Mouse (Mus musculus) adrenal gland, postnatal 36 days (tissue): ENCODE measurements around the gene Sema3g. TPM values are rescaled to one million over a fixed set of nuclear protein-coding genes. Genes with fewer than 3 reads are reported as not detected.

ENCODE experiments used
- DNase-seq, 2 experiments: peaks; one replicate each; pipeline ENCODE4 v3.0.0; 2021; ENCODE audit warnings: mixed read lengths in 1 of 2
- long read RNA-seq, 2 experiments: library from polyadenylated mRNA; stranded (forward); transcript quantifications; one replicate each; pipeline ENCODE4 v2.0.0; 2021; ENCODE audit warnings: borderline sequencing depth in 2 of 2
- total RNA-seq, 2 experiments: library from RNA; stranded (reverse); gene quantifications; 2 replicates each; pipeline ENCODE4 v1.2.3; 2021

Gene Sema3g
- total RNA-seq, result 1 to 10 TPM; 5.7 to 9.6 TPM
- long read RNA-seq, experiment 1, result 0 reads
- long read RNA-seq, experiment 2, partial matches to known transcripts, result 2 of 2 reads
- long read RNA-seq, experiment 2, other reads (novel, unspliced or antisense), result 0 of 2 reads

- DNase-seq, result peak; percentile 73 to 74
These were observed at the start of gene Sema3g for GRCm38 (mm10) chr14:31217666-31218065. Gene Sema3g (plus strand): TSS chr14:31217860.

DNA sequence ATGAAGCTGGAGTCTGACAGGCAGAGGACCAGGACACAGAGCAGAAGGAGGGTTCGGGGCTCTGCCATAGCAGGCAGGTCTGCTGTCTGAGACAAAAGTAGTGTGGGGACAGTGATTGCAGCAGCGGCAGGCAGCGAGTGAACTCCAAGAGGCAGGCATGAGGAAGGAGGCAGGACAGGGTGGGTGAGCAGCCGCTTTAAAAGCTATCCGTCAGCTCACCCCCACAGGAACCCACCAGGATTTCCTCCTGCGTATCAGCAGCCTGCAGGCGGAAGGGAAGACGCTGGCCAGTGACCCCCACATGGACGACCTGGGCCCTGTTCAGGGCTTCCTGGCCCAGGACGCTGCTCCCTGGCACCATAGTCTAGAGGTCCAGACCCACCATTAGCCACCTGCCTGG, 49.2 kb upstream of the Sema3g start, which contains the start of gene Stab1:
Gene Stab1, minus strand, starts transcription at position 217 of the 400 bp plus-strand sequence.
- peak; percentile 60 to 69 for DNase-seq

DNA sequence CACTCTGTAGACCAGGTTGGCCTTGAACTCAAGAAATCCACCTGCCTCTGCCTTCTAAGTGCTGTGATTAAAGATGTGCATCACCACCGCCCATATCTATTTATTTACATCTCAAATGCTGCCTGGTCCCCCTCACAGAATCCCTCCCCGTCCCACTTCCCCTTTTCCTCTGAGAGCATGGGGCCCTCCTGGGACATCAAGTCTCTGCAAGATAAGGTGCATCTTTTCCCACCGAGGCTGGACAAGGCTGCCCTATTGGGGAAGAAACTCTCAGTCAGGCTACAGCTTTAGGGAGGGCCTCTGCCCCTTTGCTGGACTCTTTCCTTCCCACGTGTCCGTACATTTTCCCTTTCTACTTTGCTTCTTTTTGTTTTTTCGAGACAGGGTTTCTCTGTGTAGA, 48.2 kb upstream of the Sema3g start:
- no peak for DNase-seq

GRCm38 (mm10) chr14:31170963-31171362, 46.7 kb upstream of the Sema3g start:
- no peak for DNase-seq

DNA sequence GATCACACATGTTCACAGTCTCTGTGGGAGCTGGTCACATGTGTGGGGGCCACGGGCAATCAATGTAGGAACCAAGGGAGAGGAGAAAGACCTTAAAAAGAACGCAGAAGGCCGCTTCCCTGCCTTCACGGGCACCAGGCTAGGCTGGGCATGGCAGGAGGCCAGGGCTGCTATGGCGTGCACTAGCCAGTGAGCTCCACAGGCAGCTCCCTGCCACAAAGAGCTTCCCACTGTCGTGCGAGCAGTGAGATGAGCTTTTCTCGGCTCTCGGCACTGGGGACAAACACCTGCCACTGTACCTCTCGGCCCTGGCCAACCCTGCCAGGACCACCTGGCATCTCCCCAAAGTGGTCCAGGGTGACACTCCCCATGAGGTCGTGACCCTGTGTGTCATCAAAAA, 46.3 kb upstream of the Sema3g start:
- DNase-seq, result peak in 1 of 2 experiments; percentile 52

DNA sequence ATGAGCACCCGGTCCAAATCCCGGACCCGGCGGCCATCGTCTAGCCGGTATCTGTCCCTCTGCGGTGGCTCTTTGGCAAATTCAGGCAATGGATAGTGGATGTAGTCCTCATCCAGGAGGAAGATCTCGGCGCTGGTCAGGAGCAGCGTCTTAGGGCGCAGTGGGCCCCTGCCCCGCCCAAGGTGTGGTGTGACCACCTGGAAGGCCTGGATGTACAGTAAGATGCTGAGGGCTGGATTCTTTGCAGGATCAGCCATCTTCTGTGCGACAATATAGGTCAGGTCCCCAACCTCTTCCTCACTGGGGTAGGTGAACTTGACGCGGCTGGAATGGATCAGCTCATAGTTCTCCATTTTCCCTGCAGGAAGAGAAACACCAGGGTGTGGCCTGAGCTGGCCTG, 45.8 kb upstream of the Sema3g start:
- DNase-seq, result no peak

- peak; percentile 34 to 52 for DNase-seq
These were observed 44.7 kb upstream of the Sema3g start for GRCm38 (mm10) chr14:31172781-31173455.

DNA sequence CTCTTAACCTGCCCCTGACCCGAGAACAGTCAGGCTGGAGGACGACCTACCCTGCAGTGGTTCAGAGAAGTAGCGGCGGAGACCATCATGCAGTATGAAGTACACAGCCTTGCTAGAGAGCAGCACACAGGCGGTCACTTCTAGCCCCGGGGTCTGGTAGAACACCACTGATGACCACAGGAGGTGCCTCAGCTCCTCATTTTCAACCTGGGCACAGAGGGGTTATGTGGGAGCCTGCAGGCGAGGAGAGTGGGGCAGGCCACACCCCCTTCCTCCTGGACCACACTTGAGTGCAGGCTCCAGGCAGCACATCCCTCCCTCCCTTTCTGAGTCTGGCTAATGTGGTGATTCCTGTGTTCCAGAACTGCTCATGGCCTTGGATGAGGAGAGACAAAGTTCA, 44.1 kb upstream of the Sema3g start:
- no peak for DNase-seq

DNA sequence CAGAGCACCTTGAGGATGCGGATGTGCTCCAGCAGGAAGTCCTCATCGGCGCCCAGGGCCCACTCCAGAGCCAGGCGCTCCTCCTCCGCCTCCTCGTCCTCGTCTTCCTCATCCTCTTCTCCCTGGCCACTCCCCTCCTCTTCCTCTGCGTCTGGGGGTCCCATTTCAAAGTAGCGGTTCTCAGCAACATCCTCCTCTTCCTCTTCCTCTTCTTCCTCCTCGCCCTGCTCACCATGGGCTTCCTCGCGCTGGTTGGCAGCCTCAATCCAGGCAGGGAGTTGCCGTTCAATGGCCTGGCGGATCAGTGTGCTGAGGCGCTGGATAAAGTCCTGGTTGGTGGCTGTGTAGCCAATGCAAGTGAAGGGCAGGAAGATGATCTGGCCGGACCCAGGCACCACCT, 40.4 kb upstream of the Sema3g start:
- DNase-seq, result no peak

- DNase-seq, result no peak
These were observed 39.9 kb upstream of the Sema3g start for GRCm38 (mm10) chr14:31177715-31178114.

GRCm38 (mm10) chr14:31179677-31180365, 37.8 kb upstream of the Sema3g start:
- no peak for DNase-seq

DNA sequence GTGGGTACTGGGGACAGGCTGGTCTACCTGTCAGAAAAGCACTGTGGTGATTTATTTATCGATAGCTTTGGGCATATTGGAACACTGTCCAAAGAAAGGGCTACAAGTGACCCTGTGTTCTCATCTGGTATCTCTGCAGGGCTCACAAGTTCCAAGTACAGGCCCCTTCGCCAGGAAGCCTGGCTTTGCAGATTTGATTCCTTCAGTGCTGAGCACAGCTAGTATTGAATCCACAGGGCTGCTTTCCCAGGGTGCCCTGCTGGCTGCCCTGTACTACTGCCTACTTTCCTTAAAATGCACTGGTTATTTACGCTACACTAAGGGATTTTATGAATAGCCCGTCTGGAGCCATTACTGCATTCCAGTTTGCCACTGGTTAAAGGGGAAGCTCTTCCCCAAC, 36.1 kb upstream of the Sema3g start:
- DNase-seq, result no peak

GRCm38 (mm10) chr14:31182786-31183290, 34.8 kb upstream of the Sema3g start:
- peak in 1 of 2 experiments; percentile 51 for DNase-seq

- no peak for DNase-seq
These were observed 34.1 kb upstream of the Sema3g start for GRCm38 (mm10) chr14:31183541-31183940.

DNA sequence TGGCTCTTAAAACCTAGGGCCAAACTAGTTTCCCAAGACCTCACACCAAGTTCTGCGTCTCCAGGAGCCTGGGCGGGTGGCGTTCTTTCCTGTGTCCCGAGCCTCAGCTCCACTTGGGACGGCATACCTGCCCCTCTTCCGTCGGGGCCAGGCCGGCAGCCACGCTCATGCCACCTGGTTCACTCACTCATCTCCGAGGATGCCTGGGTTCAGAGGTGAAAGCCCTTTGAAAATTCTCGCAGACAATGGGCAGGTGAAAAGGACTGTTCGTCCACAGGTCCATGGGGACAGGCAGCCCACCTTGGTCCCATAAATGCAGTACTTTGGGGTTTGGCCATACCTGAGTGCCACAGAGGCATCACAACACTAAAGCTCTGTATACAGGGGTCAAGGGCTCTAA, 33.5 kb upstream of the Sema3g start:
- DNase-seq, result no peak

DNA sequence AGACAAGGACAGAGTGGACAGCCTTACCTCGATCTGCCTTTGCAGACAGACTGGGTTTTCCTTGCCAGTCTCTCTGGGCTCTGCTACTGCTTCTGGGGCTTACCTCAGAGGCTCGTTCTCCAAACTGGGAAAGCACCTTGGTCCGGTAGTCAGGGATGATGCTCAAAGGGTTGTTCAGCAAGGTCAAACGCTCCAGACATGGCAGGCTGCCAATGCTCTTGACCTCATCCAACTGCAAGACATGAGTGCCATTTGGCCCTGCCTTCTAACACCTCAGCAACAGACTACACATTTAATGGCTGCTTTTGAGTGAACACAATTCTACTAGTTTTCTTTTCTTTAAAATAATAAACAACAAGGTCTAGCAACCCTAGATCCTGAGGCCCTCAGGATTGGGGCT, 31.0 kb upstream of the Sema3g start:
- DNase-seq, result peak; percentile 71 to 75

GRCm38 (mm10) chr14:31188771-31189181, 28.9 kb upstream of the Sema3g start:
- DNase-seq, result no peak

DNA sequence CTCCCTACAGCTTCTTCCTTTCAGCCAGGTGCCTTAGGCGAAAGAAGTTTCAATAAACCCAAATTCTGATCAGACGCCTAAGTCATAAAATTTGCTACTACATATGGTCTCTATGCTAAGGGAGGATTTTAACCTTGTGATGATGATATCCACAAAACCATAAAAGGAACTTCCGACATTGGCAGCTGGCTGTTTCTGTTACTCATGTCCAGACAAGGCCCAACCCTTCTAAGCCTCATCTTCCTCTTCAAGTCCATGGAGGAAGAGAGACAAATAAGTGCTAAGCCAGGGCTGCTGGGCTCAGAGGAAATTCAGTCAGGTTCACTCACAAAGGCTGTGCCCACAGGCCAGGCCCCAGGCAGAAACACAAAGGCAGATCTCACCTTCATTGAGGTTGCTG, 28.3 kb upstream of the Sema3g start:
- no peak for DNase-seq

GRCm38 (mm10) chr14:31191936-31192335, 25.7 kb upstream of the Sema3g start:
- DNase-seq, result no peak

DNA sequence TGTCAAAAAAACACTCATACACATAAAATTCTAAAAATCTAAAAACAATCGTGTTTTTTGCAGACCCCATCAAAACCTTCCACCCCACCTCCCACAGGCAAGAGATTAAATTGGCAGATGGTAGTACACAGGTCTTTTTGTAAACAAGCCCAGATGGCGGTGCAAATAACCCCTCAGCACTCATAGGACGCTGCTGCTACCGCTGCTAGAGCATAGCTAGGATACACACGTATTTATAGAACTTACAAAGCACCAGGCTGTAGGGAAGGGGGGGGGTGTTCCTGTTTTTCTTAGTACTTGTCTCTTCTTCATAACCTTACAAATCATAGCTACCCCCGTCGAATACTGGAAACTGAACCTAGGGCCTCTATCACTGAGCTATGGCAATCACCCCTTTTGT, 23.9 kb upstream of the Sema3g start:
- no peak for DNase-seq

DNA sequence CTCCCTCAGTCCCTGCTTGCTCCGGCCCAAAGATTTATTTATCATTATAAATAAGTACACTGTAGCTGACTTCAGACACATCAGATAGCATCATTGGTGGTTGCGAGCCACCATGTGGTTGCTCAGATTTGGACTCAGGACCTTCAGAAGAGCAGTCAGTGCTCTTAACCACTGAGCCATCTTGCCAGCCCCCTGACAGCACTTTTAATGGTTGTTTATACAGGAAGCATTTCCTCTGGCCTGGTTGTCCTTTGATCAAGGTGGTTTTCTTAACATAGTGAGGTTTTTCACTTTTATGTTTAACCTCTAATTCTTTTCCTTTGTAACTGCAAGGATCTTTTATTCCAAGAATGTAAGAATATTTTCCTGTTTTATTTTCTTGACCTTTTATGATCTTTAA, 23.2 kb upstream of the Sema3g start:
- no peak for DNase-seq

- DNase-seq, result peak; percentile 87 to 88
These were observed 22.7 kb upstream of the Sema3g start for GRCm38 (mm10) chr14:31194891-31195513.

GRCm38 (mm10) chr14:31195521-31195920, 22.1 kb upstream of the Sema3g start:
- DNase-seq, result no peak
